Mouse (Mus musculus): ENCODE measurements around the gene 4930550C14Rik. TPM values are rescaled to one million over a fixed set of nuclear protein-coding genes. Genes with fewer than 3 reads are reported as not detected.

Gene 4930550C14Rik
- 0.71 and 0.99 TPM in 2 replicates for polyA plus RNA-seq (2015; fragmentation: Nextera tagmentation; extraction: Ambion mirVana)

DNA sequence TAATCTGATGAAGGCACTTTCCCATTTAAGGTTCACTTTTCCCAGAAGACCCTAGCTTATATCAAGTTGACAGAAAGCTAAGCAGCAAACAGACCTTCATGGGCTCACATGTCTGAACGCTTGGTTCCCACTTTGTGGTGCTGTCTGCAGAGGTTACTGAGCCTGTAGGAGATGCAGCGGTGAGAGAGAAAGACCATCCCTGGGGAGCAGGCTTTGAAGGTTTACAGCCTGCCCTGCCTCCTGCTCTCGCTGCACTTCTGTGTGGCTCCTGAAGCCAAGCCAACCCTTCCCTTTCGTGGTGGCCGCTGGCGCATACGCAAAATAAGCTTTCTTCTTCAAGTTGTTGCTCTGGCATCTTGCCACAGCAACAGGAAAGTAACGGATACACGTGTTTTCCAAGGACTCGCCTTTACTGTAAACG is at the start of gene 4930550C14Rik:
Gene 4930550C14Rik, plus strand, starts transcription at position 35 of the 421 bp plus-strand sequence.

DNA sequence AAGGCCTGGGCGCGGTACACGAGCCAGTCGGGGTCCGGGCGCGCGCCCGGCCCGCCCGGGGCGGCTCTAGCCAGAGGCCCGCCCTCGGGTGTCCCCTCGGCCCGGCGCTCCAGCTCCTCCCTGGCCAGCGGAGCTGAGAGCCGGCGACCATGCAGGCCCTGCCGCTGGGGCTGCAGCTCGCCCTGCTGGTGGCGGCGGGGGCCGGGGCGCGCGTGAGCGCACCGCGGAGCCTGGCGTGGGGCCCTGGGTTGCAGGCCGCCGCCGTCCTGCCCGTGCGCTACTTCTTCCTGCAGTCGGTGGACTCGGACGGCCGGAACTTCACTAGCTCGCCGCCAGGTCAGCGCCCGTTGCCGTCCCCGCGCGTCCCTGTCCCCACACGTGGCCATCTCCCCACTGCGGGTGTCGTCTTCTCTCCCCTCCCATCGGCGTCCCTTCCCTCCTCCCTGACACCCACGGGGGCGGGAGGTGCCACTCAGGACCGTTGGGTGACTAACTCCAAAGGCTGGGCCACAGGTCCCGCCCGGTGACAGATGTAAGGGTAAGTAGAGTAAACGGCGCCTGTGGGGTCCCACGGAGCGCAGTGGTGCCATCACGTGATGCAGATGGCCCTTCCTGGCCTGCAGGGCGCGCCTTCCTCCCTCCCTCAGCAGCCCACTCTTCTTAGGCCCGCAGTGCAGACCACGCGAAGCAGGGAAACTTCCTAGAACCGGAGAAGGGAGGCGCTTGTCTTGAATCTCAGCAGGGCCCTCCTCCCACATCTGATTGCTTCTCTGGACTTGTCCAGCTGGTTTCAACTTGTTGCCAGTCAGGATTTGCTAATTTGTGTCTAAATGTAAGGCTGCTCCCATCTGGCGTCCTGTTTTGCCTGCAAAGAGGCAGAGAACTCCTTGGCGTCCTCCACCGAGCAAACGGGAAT is 17.9 kb upstream of the 4930550C14Rik start, which contains the start of gene Kdelc2:
Gene Kdelc2, plus strand, starts transcription at position 75 of the 916 bp plus-strand sequence.

Small RNA genes lying within 50 kb of the gene (microRNA-seq; reads per million reads assigned to microRNA genes)
- 0 reads per million in 2 experiments for gene Mir130c

Other genes starting within 250 kb of the 4930550C14Rik start
- gene Ddx10, start 154.3 kb upstream of the 4930550C14Rik start, polyA plus RNA-seq (2015; fragmentation: Nextera tagmentation; extraction: Ambion mirVana), result 11.9 and 12.7 TPM in 2 replicates
- 0.11 and 0.15 TPM in 2 replicates for gene Exph5, start 100.7 kb upstream of the 4930550C14Rik start, polyA plus RNA-seq (2015; fragmentation: Nextera tagmentation; extraction: Ambion mirVana)
- 19.1 and 19.9 TPM in 2 replicates for gene Kdelc2, start 18.3 kb upstream of the 4930550C14Rik start, polyA plus RNA-seq (2015; fragmentation: Nextera tagmentation; extraction: Ambion mirVana)
- gene Atm, start 134.4 kb downstream of the 4930550C14Rik start, polyA plus RNA-seq (2015; fragmentation: Nextera tagmentation; extraction: Ambion mirVana), result 3.4 TPM in 2 replicates
- gene Npat, start 134.7 kb downstream of the 4930550C14Rik start, polyA plus RNA-seq (2015; fragmentation: Nextera tagmentation; extraction: Ambion mirVana), result 5.1 and 5.2 TPM in 2 replicates
- gene Acat1, start 208.1 kb downstream of the 4930550C14Rik start, polyA plus RNA-seq (2015; fragmentation: Nextera tagmentation; extraction: Ambion mirVana), result 198 and 215 TPM in 2 replicates